Mouse (Mus musculus): ENCODE data around the gene Lyrm1.

DNA sequence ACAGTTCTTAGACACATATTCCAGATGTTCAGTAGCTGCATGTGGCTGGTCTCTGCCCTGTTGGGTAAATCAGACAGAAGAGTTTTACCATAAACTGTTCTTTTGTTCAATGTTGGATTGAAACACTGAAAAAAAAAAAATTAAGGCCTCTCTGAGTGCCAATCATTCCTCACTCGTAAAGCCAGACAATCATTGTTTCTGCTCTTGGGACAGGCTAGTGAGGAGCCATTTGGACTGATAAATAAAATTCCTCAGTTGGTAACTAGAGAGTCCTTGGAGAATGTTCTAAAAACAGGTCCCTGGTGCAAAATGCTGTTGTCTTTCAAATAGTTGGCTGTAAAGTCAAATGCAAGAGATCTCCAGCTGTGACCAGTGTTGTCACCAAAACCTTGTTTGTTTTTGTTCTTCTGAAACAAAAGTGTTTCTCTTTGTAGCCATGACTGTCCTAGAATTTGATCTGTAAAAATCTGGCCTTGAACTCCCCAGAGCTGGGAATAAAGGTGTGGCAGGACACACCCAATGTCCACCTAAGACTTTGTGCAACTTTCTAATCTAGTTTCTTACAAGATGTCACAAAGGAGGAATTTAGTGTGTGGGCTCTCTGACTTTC lies 2.7 kb downstream of the Lyrm1 start:
- TF ChIP-seq POLR2A (IDR thresholded peaks at IDR 0.05; ENCODE audit: insufficient read depth, low read depth, low read length) (no peak), CTCF (IDR thresholded peaks at IDR 0.05) (no peak), EP300 (IDR thresholded peaks at IDR 0.05; ENCODE audit: insufficient read depth, low read depth, low read length) (no peak)

Data from heart, adult 2 months (tissue).